Mouse (Mus musculus) cerebellum, adult (tissue): Measurements from ENCODE around the gene Fam92b.

ENCODE experiments used
- ATAC-seq: cut with Nextera tagmentation; 2 replicates; pipeline ENCODE4 v1.9.2; 2017; ENCODE audit warnings: mild to moderate bottlenecking, moderate library complexity, mixed read lengths; ENCODE audit not compliant: insufficient number of reproducible peaks, low FRiP score, low TSS enrichment

The Fam92b gene

DNA sequence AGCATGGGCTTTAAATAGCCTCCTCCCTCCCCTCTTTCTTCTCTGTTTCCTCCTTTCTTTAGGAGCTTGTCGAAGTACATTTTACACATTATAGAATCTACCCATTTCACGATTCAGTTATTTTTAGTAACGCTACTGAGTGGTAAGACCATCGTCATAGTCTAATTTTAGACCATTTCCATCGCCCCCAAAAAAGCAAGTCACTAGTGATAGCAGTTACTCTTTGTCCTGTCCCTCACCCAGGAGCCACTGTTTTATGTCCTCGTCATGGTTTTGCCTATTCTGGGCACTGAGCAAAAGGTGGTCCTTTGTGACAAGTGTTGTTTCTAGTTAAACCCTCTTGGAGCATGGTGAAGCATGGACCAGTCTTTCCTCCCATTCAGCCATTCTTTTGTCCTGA, 57.3 kb downstream of the Fam92b start:
- no peak for ATAC-seq

DNA sequence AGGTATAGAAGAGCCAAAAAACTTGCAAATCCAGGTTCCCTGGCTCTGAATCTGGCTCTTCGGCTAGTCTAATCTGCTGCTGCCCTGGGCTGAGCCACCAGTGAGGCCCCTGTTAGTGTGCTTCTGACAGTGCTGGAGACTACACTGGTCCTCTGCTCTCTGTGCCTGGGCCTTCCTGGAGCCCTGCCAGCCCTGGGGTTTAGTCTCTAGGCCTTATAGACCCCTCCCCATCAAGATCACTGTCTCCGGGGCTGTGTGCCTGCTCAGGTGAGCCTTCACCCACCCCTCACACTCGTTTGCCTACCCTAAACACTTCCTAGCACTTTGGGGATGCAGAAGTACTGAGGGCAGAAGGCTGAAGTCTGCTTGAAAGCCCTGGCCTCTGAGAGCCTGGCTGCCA, 57.8 kb downstream of the Fam92b start:
- ATAC-seq = no peak

DNA sequence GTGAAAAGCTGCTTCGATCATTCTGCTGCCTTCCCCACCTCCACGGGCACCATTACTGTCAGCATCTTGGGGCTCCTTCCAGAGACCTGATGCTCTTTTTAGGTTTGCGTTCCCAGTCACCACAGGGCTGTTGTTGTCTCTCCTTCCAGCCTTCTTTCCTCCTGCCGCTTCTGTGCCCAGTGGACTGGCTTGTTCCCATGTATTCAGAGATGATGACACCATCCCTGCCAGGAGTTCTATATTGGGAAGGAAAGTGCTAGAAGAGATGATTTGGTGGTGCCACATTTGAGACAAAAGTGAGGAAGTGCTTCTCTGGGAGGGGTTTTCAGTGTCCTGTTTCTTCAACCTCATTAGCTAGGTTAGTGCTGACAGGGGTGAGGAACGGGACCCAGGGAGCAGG, 58.4 kb downstream of the Fam92b start:
- ATAC-seq = no peak

DNA sequence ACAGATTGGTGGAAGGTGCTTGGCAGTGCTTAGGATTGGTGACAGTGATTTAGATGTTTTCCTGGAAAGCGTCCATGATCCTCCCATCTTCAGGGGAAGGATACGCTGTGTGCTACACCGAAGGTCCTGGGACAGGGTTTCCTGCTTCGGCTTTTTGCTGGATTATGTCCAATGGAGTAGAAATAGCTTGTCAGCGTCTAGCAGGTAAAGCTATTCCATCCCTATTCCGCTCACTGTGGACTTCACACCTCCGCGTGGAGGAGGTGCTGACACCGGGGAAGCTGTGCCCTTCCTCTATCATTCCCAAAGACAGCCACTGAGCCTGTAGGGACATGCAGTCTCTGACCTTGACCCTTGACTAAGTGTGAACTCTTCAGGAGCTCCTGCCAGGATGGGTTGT, 59.1 kb downstream of the Fam92b start:
- ATAC-seq = no peak

DNA sequence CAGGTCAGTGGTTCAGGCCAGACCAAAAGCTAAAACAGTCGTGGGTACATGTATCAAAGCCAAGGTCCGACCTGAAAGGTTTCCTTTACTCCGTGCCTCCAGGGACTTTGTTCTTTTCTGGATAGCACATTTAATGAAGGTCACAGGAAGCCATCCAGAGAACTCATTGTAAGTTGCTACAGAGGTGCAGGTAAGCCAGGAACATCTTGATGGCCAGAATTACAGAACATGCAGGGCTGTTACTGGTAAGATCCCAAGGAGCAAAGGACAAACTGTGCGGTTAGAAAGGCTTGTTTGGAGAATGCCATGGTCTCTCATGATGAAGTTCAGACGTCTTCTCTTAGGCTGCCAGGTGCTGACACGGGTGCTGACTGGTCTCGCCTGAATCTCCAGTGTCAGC, 60.7 kb downstream of the Fam92b start:
- no peak for ATAC-seq
